Mouse (Mus musculus) heart, adult 2 months (tissue): ENCODE measurements around the gene Ddx31. TPM values are rescaled to one million over a fixed set of nuclear protein-coding genes. Genes with fewer than 3 reads are reported as not detected.

Experiments
- DNase-seq, 2 experiments: peaks; one replicate each; pipeline ENCODE4 v3.0.0; 2021
- H3K27ac ChIP-seq: fragments of 200-600 bp; 2 replicates; pipeline ENCODE4 v1.8.1; 2022
- H3K27me3 ChIP-seq: fragments of 200-500 bp; 2 replicates; pipeline ENCODE4 v1.6.1; 2012; ENCODE audit warnings: mild to moderate bottlenecking, low read length, inconsistent platforms, mixed read lengths; ENCODE audit not compliant: control insufficient read depth, insufficient read depth
- H3K36me3 ChIP-seq: fragments of 200-500 bp; 2 replicates; pipeline ENCODE4 v1.6.1; 2012; ENCODE audit warnings: low read length, inconsistent platforms; ENCODE audit not compliant: control insufficient read depth, insufficient read depth
- H3K4me1 ChIP-seq: fragments of 200-500 bp; 2 replicates; pipeline ENCODE4 v1.6.1; 2011; ENCODE audit warnings: low read length; ENCODE audit not compliant: control insufficient read depth, insufficient read depth
- H3K4me3 ChIP-seq: fragments of 200-600 bp; 2 replicates; pipeline ENCODE4 v1.8.1; 2022
- H3K79me2 ChIP-seq: fragments of 200-500 bp; replicated peaks from 2 replicates; pipeline ENCODE4 v1.6.1; 2012; ENCODE audit warnings: mild to moderate bottlenecking, inconsistent platforms, low read length, moderate library complexity, mixed read lengths; ENCODE audit not compliant: control insufficient read depth, insufficient read depth
- H3K9ac ChIP-seq: fragments of 200-500 bp; 2 replicates; pipeline ENCODE4 v1.6.1; 2012; ENCODE audit warnings: low read depth, mild to moderate bottlenecking, control low read depth, inconsistent platforms, low read length, mixed read lengths
- CTCF ChIP-seq: fragments of 200-600 bp; IDR thresholded peaks from 2 replicates; pipeline ENCODE4 v1.8.1; 2022; ENCODE audit warnings: antibody characterized with exemption, mild to moderate bottlenecking, moderate library complexity
- EP300 ChIP-seq: fragments of 200-500 bp; IDR thresholded peaks from 2 replicates; pipeline ENCODE4 v1.6.1; 2011; ENCODE audit warnings: low read depth, low read length, control low read depth; ENCODE audit not compliant: insufficient read depth
- POLR2A ChIP-seq: fragments of 200-500 bp; IDR thresholded peaks from 2 replicates; pipeline ENCODE4 v1.6.1; 2011; ENCODE audit warnings: mild to moderate bottlenecking, low read depth, low read length, control low read depth; ENCODE audit not compliant: insufficient read depth
- WGBS: fragments of 180-500 bp; shearing (Covaris S2); methylation state at CpG from one replicate; pipeline ENCODE4 v1.1.7; 2018; 5-methylcytosine and 5-hydroxymethylcytosine counted together
- intact Hi-C: fragments of 180-260 bp; cut with DNase I; formaldehyde crosslinking; loops from one replicate; pipeline ENCODE4 v1.15.1; 2025
- polyA plus RNA-seq: library from polyadenylated mRNA; depleted of rRNA; stranded (reverse); fragments of >200 nt; gene quantifications from 2 replicates; pipeline ENCODE4 v1.2.3, GENCODE M21; 2012
- total RNA-seq, 2 experiments: library from RNA; stranded (reverse); gene quantifications; 2 replicates each; pipeline ENCODE4 v1.2.3; 2021

Ddx31 gene
- total and polyA plus RNA-seq, 3 experiments = 1.5 to 4.5 (median 4.1) TPM

GRCm38 (mm10) chr2:28855773-28856172 lies 15.6 kb downstream of the Ddx31 start:
- DNase-seq = no peak
- no peaks in the 10 kb centered on the region for H3K4me1 ChIP-seq
- TF ChIP-seq CTCF (peak; percentile 38), POLR2A (no peak)
- no peaks in the 10 kb centered on the region for H3K27me3 ChIP-seq
- H3K9ac ChIP-seq = no peak overlapping the region
- WGBS = 79% methylated on average over 2 of the region's 2 CpGs
- no peaks in the 10 kb centered on the region for H3K79me2 ChIP-seq
- H3K27ac ChIP-seq = no peak overlapping the region
- H3K4me3 ChIP-seq = no peak overlapping the region
- intact Hi-C loops = no loop called here
- no peaks in the 10 kb centered on the region for H3K36me3 ChIP-seq

GRCm38 (mm10) chr2:28859303-28859702 lies 19.1 kb downstream of the Ddx31 start:
- Histone ChIP-seq H3K36me3 (no peaks in the 10 kb centered on the region), H3K27me3 (no peaks in the 10 kb centered on the region), H3K9ac (no peak overlapping the region), H3K4me1 (no peaks in the 10 kb centered on the region), H3K4me3 (no peak overlapping the region), H3K79me2 (no peaks in the 10 kb centered on the region), H3K27ac (no peak overlapping the region)
- TF ChIP-seq CTCF (no peak), EP300 (no peak), POLR2A (no peak)
- DNase-seq = no peak
- intact Hi-C loops = no loop called here
- 95% methylated on average over 4 of the region's 4 CpGs for WGBS

DNA sequence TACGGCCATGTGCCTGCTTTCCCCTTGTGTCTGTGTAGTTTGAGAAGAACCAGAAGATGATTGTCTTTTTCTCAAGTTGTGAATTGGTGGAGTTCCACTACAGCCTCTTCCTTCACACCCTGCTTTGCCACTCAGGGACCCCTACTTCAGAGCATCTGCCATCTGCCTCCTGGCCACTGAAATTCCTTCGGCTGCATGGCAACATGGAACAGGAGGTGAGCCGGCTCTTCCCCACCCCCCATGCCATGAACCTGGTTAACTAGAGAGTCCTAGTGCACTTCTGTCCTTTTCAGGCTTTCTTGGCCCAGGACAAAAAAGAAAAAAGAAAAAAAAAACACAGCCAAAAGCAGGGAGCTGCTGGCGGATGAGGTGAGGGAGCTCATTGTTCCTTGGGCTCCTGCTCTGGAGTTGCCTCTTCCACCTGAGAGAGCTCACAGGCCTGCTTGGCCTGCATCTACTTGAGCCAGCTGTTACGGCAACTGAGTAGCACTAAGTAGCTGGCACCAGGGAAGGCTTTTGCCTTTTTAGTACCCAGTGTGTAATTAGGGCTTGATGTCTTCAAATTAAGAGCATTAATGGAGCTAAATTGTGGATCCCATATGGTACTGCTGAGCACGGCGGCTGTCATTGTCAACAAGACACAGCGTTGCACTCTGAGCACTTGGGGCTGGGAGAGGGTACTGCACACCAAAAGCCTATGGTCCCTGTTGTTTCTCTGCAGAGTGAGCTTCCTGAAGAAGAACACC lies 20.6 kb downstream of the Ddx31 start:
- TF ChIP-seq POLR2A = no peak
- no peak for TF ChIP-seq EP300
- TF ChIP-seq CTCF = no peak
- Histone ChIP-seq H3K4me3 (no peak overlapping the region), H3K9ac (no peak overlapping the region), H3K79me2 (no peaks in the 10 kb centered on the region), H3K36me3 (no peaks in the 10 kb centered on the region), H3K27ac (no peak overlapping the region), H3K4me1 (no peaks in the 10 kb centered on the region), H3K27me3 (no peaks in the 10 kb centered on the region)
- no peak for DNase-seq
- intact Hi-C loops = no loop called here
- over 99% methylated on average over 8 of the region's 8 CpGs for WGBS

- H3K27me3 ChIP-seq = no peaks in the 10 kb centered on the region
- no peaks in the 10 kb centered on the region for H3K36me3 ChIP-seq
- no peak for DNase-seq
- intact Hi-C loops = no loop called here
- H3K27ac ChIP-seq = no peak overlapping the region
- TF ChIP-seq POLR2A (no peak), CTCF (peak; percentile 30)
- no peak overlapping the region for H3K9ac ChIP-seq
- no peak overlapping the region for H3K4me3 ChIP-seq
- no peaks in the 10 kb centered on the region for H3K4me1 ChIP-seq
- H3K79me2 ChIP-seq = no peaks in the 10 kb centered on the region
Observed at GRCm38 (mm10) chr2:28863857-28864256, 23.7 kb downstream of the Ddx31 start.

- no peaks in the 10 kb centered on the region for H3K4me1 ChIP-seq
- 78% methylated on average over 7 of the region's 7 CpGs for WGBS
- H3K4me3 ChIP-seq = no peak overlapping the region
- TF ChIP-seq CTCF (no peak), POLR2A (no peak), EP300 (no peak)
- no peaks in the 10 kb centered on the region for H3K36me3 ChIP-seq
- no peaks in the 10 kb centered on the region for H3K27me3 ChIP-seq
- no peaks in the 10 kb centered on the region for H3K79me2 ChIP-seq
- no peak overlapping the region for H3K27ac ChIP-seq
- DNase-seq = no peak
- intact Hi-C loops = loop anchor here (5.0 kb wide), 1 partner anchor 110 kb away; no protein-coding TSS in a partner anchor
- no peak overlapping the region for H3K9ac ChIP-seq
Observed at GRCm38 (mm10) chr2:28867495-28867894, 27.3 kb downstream of the Ddx31 start.

DNA sequence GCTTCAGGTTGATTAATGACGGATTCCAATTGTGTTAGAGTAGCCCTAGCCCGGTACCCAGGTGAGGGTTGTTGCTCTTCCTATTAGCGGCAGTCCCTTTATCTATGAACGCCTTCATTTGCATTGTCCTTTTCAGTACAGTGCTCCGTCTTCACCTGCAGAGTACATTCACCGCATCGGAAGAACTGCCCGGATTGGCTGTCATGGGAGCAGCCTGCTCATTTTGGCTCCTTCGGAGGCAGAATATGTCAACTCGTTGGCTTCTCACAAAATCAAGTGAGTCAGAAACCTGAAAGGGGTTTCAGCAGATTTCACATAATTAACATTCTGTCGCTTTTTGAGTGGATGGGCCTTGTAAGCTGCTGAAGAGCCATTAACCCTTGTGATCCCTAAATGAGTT lies 35.3 kb downstream of the Ddx31 start:
- H3K36me3 ChIP-seq = no peaks in the 10 kb centered on the region
- 93% methylated on average over 11 of the region's 11 CpGs for WGBS
- H3K27ac ChIP-seq = no peak overlapping the region
- H3K4me3 ChIP-seq = no peak overlapping the region
- no peaks in the 10 kb centered on the region for H3K4me1 ChIP-seq
- intact Hi-C loops = no loop called here
- no peaks in the 10 kb centered on the region for H3K79me2 ChIP-seq
- H3K9ac ChIP-seq = no peak overlapping the region
- no peaks in the 10 kb centered on the region for H3K27me3 ChIP-seq
- no peak for DNase-seq
- TF ChIP-seq POLR2A = no peak
- no peak for TF ChIP-seq CTCF
- no peak for TF ChIP-seq EP300
